Mouse (Mus musculus): ENCODE measurements around the gene Yap1. TPM values are rescaled to one million over a fixed set of nuclear protein-coding genes. Genes with fewer than 3 reads are reported as not detected.
"Not testable (repeated sequence)": the region's sequence is repeated elsewhere in the genome, so short reads cannot be mapped to it uniquely, and the experiment has no call there.

Yap1 gene
- polyA plus RNA-seq, 1 experiment from 2014 or later, result 8.9 TPM

GRCm38 (mm10) chr9:7903825-7904224 is 100.6 kb downstream of the Yap1 start:
- Histone ChIP-seq H3K27me3 (no peaks in the 10 kb centered on the region), H3K9ac (replicated peaks) (no peak overlapping the region), H3K4me3 (no peak overlapping the region), H3K4me1 (no peaks in the 10 kb centered on the region), H3K27ac (replicated peaks) (no peak overlapping the region), H3K36me3 (no peaks in the 10 kb centered on the region), H3K4me2 (replicated peaks) (no peak overlapping the region), H3K9me3 (no peaks in the 10 kb centered on the region)
- WGBS, result 73% methylated on average over 5 of the region's 5 CpGs
- ATAC-seq (replicated peaks), result no peak

DNA sequence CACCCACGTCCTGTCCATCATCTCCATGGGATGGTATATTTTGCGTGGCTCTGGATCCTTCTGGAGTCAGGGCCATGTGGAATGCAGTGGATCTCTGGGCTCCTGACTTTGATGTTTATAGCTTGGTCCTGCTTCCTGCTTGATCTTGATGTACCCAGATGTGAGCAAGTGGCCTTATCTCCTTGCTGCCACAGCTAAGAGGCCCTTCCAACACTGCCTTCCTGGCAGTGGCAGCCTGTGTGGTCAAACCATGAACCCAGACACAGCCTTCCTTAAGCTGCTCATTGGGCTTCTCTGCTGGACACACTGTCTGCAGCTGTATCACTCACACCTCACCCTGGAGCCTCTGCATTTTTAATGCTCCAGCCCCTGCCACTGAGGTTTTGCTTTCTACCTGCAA is 101.1 kb downstream of the Yap1 start:
- Histone ChIP-seq H3K4me2 (replicated peaks) (no peak overlapping the region), H3K4me3 (no peak overlapping the region), H3K9me3 (no peaks in the 10 kb centered on the region), H3K4me1 (no peaks in the 10 kb centered on the region), H3K27ac (replicated peaks) (no peak overlapping the region), H3K27me3 (no peaks in the 10 kb centered on the region), H3K36me3 (no peaks in the 10 kb centered on the region), H3K9ac (replicated peaks) (no peak overlapping the region)
- ATAC-seq (replicated peaks), result no peak
- WGBS, result 94% methylated on average over 2 of the region's 2 CpGs

DNA sequence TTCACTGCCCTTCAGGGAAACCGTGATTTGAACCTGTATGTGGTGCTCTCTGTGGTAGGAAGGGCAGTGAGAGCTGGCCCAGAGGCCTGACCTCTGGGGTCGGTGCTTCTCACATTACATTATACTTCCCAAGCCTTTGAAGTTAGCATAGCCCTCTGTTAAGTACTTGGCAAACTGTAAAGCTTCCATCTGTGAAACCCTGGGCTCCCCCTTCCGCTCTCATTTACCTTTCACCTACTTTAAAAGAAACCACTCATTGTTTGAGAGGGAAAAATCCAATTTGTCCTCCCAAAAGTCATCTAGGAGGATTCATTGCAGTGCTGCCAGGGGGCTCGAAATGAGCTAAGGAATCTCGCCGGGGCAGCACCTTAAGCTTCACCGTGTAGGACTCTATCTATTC is 102.1 kb downstream of the Yap1 start:
- Histone ChIP-seq H3K36me3 (no peaks in the 10 kb centered on the region), H3K4me1 (no peaks in the 10 kb centered on the region), H3K9ac (replicated peaks) (no peak overlapping the region), H3K4me2 (replicated peaks) (no peak overlapping the region), H3K27ac (replicated peaks) (no peak overlapping the region), H3K4me3 (no peak overlapping the region), H3K27me3 (no peaks in the 10 kb centered on the region), H3K9me3 (no peaks in the 10 kb centered on the region)
- no peak for ATAC-seq (replicated peaks)
- 50% methylated on average over 7 of the region's 7 CpGs for WGBS

DNA sequence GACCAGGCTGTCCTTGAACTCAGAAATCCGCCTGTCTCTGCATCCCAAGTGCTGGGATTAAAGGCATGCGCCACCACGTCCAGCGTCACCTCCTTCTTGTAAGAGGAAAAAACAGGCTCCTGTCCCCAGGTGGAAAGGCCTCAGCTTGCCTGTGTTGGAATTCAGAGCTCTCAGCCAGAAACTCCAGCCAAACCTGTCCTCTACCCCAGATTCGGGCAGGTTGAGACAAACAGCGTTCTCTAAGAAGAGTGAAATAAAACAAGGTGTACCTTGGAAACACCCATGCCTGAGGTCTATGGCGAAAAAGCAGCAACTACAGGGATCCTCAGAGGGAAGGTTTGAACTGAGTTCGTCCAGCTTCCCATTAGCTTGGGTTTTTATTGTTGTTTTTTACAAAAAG is 103.4 kb downstream of the Yap1 start:
- WGBS, result 90% methylated on average over 8 of the region's 8 CpGs
- Histone ChIP-seq H3K9ac (replicated peaks) (no peak overlapping the region), H3K4me2 (replicated peaks) (no peak overlapping the region), H3K9me3 (no peaks in the 10 kb centered on the region), H3K27me3 (no peaks in the 10 kb centered on the region), H3K4me3 (no peak overlapping the region), H3K36me3 (no peaks in the 10 kb centered on the region), H3K4me1 (no peaks in the 10 kb centered on the region), H3K27ac (replicated peaks) (no peak overlapping the region)
- ATAC-seq (replicated peaks), result no peak

GRCm38 (mm10) chr9:7897502-7897901 is 106.9 kb downstream of the Yap1 start:
- Histone ChIP-seq H3K4me2 (replicated peaks) (no peak overlapping the region), H3K27ac (replicated peaks) (no peak overlapping the region), H3K36me3 (no peaks in the 10 kb centered on the region), H3K4me1 (no peaks in the 10 kb centered on the region), H3K27me3 (no peaks in the 10 kb centered on the region), H3K9ac (replicated peaks) (no peak overlapping the region), H3K4me3 (no peak overlapping the region), H3K9me3 (no peaks in the 10 kb centered on the region)
- peak; percentile 90 for ATAC-seq (replicated peaks)
- WGBS, result 3% methylated on average over 3 of the region's 3 CpGs

DNA sequence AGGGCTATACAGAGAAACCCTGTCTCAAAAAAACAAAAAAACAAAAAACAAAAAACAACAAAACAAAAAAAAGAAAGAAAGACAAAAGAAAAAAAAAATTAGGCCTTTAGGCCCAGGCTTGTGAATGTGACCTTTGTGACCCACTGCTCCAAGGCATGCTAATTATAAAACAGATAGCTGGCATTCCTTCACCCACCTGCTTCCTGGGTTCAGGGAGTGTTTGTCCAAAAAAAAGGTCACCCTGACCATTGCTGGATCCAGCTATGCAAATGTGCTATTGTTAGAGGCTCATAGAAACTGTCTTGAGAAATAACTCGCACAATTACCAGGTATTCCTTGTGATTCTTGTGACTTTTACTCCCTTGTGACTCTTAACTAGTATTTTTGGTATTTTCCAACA is 112.6 kb downstream of the Yap1 start:
- not testable (repeated sequence) for H3K4me2 ChIP-seq (replicated peaks); ATAC-seq (replicated peaks); H3K9ac ChIP-seq (replicated peaks); H3K4me3 ChIP-seq; H3K27me3 ChIP-seq; H3K9me3 ChIP-seq; H3K4me1 ChIP-seq; H3K36me3 ChIP-seq; H3K27ac ChIP-seq (replicated peaks)
- WGBS, result 92% methylated on average over 1 of the region's 1 CpGs

DNA sequence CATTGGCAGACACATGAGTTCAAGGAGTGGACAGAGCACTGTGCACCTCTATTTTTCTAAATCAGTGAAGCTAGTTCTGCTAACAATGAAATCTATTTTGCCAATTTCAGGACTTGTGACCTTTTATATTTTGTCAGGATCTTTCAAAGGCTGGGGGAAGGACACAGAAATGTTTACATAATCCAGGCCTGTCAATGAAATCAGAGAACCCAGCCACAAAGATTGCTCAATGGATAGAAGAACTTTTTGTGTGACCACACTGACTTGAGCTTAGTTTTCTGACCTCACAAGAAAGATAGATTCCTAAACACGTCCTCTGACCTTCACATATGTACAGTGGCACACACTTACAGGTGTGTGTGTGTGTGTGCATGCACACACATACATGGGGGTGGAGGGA is 113.2 kb downstream of the Yap1 start:
- 71% methylated on average over 1 of the region's 1 CpGs for WGBS
- Histone ChIP-seq H3K4me2 (replicated peaks) (no peak overlapping the region), H3K27ac (replicated peaks) (no peak overlapping the region), H3K4me1 (no peaks in the 10 kb centered on the region), H3K27me3 (no peaks in the 10 kb centered on the region), H3K9me3 (no peaks in the 10 kb centered on the region), H3K36me3 (no peaks in the 10 kb centered on the region), H3K9ac (replicated peaks) (no peak overlapping the region), H3K4me3 (no peak overlapping the region)
- ATAC-seq (replicated peaks), result no peak

DNA sequence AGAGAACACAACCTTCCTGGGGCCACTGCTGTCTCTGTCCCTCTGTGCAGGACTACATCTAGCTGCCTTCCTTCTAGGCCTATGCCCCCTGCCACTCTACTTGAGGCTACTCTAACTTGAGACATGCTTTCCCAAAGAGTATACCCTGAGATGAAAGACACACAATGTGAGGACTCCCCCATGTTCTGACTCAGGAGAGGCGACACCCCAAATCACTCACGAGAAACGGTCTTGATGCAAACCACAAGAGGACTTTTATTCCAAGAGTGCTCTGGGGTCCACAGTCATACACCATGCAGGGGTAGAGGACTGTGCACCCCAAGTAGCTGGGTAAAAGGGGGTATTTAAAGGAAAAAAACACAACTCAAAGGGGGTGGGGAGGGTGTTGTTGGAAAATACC is 120.0 kb downstream of the Yap1 start:
- no peak overlapping the region for H3K4me3 ChIP-seq
- H3K27me3 ChIP-seq, result no peaks in the 10 kb centered on the region
- ATAC-seq (replicated peaks), result no peak
- H3K36me3 ChIP-seq, result no peaks in the 10 kb centered on the region
- H3K4me2 ChIP-seq (replicated peaks), result no peak overlapping the region
- no peak overlapping the region for H3K27ac ChIP-seq (replicated peaks)
- H3K9ac ChIP-seq (replicated peaks), result no peak overlapping the region
- H3K4me1 ChIP-seq, result no peaks in the 10 kb centered on the region
- H3K9me3 ChIP-seq, result no peaks in the 10 kb centered on the region
- 94% methylated on average over 3 of the region's 3 CpGs for WGBS

- Histone ChIP-seq H3K4me3 (no peak overlapping the region), H3K9me3 (no peaks in the 10 kb centered on the region), H3K4me2 (replicated peaks) (no peak overlapping the region), H3K4me1 (no peaks in the 10 kb centered on the region), H3K27ac (replicated peaks) (no peak overlapping the region), H3K27me3 (no peaks in the 10 kb centered on the region), H3K36me3 (no peaks in the 10 kb centered on the region), H3K9ac (replicated peaks) (no peak overlapping the region)
- no peak for ATAC-seq (replicated peaks)
- 88% methylated on average over 1 of the region's 1 CpGs for WGBS
Measured at GRCm38 (mm10) chr9:7882304-7882865, 122.0 kb downstream of the Yap1 start.

Other genes starting within 250 kb of the Yap1 start
- gene Tmem123, start 240.6 kb downstream of the Yap1 start, polyA plus RNA-seq (2015; fragmentation: Nextera tagmentation; extraction: Ambion mirVana), result 27.6 and 31.5 TPM in 2 replicates
- gene Birc2, start 167.5 kb downstream of the Yap1 start, polyA plus RNA-seq (2015; fragmentation: Nextera tagmentation; extraction: Ambion mirVana), result 50.9 and 51.9 TPM in 2 replicates
- 0.88 and 1.2 TPM in 2 replicates for gene Birc3, start 131.4 kb downstream of the Yap1 start, polyA plus RNA-seq (2015; fragmentation: Nextera tagmentation; extraction: Ambion mirVana)
- 13.8 and 16.5 TPM in 2 replicates for gene Cfap300, start 38.2 kb upstream of the Yap1 start, polyA plus RNA-seq (2015; fragmentation: Nextera tagmentation; extraction: Ambion mirVana)
- gene Cep126, start 129.7 kb upstream of the Yap1 start, polyA plus RNA-seq (2015; fragmentation: Nextera tagmentation; extraction: Ambion mirVana), result 3.0 and 3.3 TPM in 2 replicates